Mouse (Mus musculus) embryo, embryonic 11.5 days (tissue): ENCODE measurements around the gene Gm49380.

Source experiments
- DNase-seq: peaks from one replicate; pipeline ENCODE4 v3.0.0-alpha.2; 2012; ENCODE audit warnings: low read depth, low spot score

Gm49380 gene

GRCm38 (mm10) chr9:44022100-44022847 is 91.0 kb downstream of the Gm49380 start:
- no peak for DNase-seq

GRCm38 (mm10) chr9:44020001-44020400 is 93.3 kb downstream of the Gm49380 start:
- DNase-seq: no peak

- no peak for DNase-seq
These were observed 95.5 kb downstream of the Gm49380 start for GRCm38 (mm10) chr9:44017846-44018245.
